Mouse (Mus musculus) forebrain, postnatal 0 days (tissue): ENCODE data around the gene Mrps31. TPM values are rescaled to one million over a fixed set of nuclear protein-coding genes. Genes with fewer than 3 reads are reported as not detected.

Experiments used
- ATAC-seq: fragments of 200-750 bp; cut with Nextera tagmentation; 2 replicates; pipeline ENCODE4 v1.8.0; 2017; ENCODE audit warnings: mild to moderate bottlenecking, moderate library complexity
- DNase-seq: peaks from one replicate; pipeline ENCODE4 v3.0.0-alpha.2; 2015
- H3K27ac ChIP-seq: fragments of 300-500 bp; sonication (generic); 2 replicates; pipeline ENCODE4 v1.5.1; 2014; ENCODE audit warnings: low read depth, mild to moderate bottlenecking, antibody characterized with exemption, low read length, moderate library complexity, mixed read lengths
- H3K27me3 ChIP-seq: fragments of 300-500 bp; sonication (generic); 2 replicates; pipeline ENCODE4 v1.6.1; 2014; ENCODE audit warnings: mild to moderate bottlenecking, low read length, mixed read lengths; ENCODE audit not compliant: insufficient read depth
- H3K36me3 ChIP-seq: fragments of 300-500 bp; sonication (generic); 2 replicates; pipeline ENCODE4 v1.6.1; 2014; ENCODE audit warnings: mild to moderate bottlenecking, moderate library complexity; ENCODE audit not compliant: insufficient read depth
- H3K4me1 ChIP-seq: fragments of 300-500 bp; sonication (generic); 2 replicates; pipeline ENCODE4 v1.6.1; 2014; ENCODE audit warnings: antibody characterized with exemption; ENCODE audit not compliant: insufficient read depth
- H3K4me2 ChIP-seq: fragments of 300-500 bp; sonication (generic); 2 replicates; pipeline ENCODE4 v1.6.1; 2014; ENCODE audit warnings: low read depth, mild to moderate bottlenecking, moderate library complexity
- H3K4me3 ChIP-seq: fragments of 300-500 bp; sonication (generic); 2 replicates; pipeline ENCODE4 v1.5.1; 2014; ENCODE audit warnings: low read depth, low read length, mixed read lengths
- H3K9ac ChIP-seq: fragments of 300-500 bp; sonication (generic); 2 replicates; pipeline ENCODE4 v1.6.1; 2014; ENCODE audit warnings: mild to moderate bottlenecking
- H3K9me3 ChIP-seq: fragments of 300-500 bp; sonication (generic); 2 replicates; pipeline ENCODE4 v1.6.1; 2016; ENCODE audit warnings: low read length
- CTCF ChIP-seq: sonication (generic); IDR thresholded peaks from 2 replicates; pipeline ENCODE4 v1.5.1; 2016; ENCODE audit warnings: antibody characterized with exemption, control low read depth, low read depth
- WGBS: fragments of 180-500 bp; shearing (Covaris S2); extraction: QIAGEN DNeasy Blood & Tissue Kit; methylation state at CpG from one replicate; pipeline ENCODE4 v1.1.7; 2014; 5-methylcytosine and 5-hydroxymethylcytosine counted together
- polyA plus RNA-seq: library from polyadenylated mRNA; unstranded; fragments of >200 nt; fragmentation: Nextera tagmentation; extraction: Ambion mirVana; gene quantifications from 2 replicates; pipeline ENCODE4 v1.2.1, GENCODE M21; 2015
- total RNA-seq: library from RNA; depleted of rRNA; stranded (reverse); fragments of >200 nt; gene quantifications from 2 replicates; pipeline ENCODE4 v1.2.3, GENCODE M21; 2014; rRNA removed

Gene Mrps31
- total and polyA plus RNA-seq, 2 experiments from 2014 or later, result 24.9 to 31.2 TPM

GRCm38 (mm10) chr8:22400593-22400992, 10.6 kb upstream of the Mrps31 start:
- Histone ChIP-seq H3K36me3 (no peaks in the 10 kb centered on the region), H3K4me3 (no peak overlapping the region), H3K9ac (no peak overlapping the region), H3K27ac (no peak overlapping the region), H3K27me3 (no peaks in the 10 kb centered on the region), H3K4me2 (no peak overlapping the region), H3K4me1 (peaks cover 6% of the 10 kb centered on the region; the same call in 1 of the 2 replicates), H3K9me3 (no peaks in the 10 kb centered on the region)
- ATAC-seq (no peak), DNase-seq (no peak)
- no peak for TF ChIP-seq CTCF
- 89% methylated on average over 4 of the region's 4 CpGs for WGBS

DNA sequence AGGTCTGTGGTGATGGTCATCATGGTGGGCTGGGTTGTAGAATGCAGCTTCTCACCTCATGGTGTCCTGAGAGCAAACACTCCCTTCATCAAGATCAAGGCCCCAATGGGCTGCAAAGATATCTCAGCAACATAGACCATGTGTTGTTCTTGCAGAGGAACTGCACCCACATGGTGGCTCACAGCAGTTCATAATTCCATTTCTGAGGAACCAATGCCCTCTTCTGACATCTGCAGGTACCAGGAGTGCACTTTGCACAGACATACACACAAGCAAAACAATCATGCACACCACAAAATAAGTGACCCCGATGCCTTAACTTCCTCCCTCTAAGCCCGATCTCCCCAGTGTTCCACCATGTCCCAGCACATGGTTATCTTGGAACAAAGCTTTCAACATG, 7.9 kb upstream of the Mrps31 start:
- TF ChIP-seq CTCF, result no peak; the same call in 1 of the 2 replicates
- DNase-seq (no peak), ATAC-seq (no peak)
- Histone ChIP-seq H3K27me3 (no peaks in the 10 kb centered on the region), H3K4me1 (no peaks in the 10 kb centered on the region), H3K9me3 (no peaks in the 10 kb centered on the region), H3K4me3 (no peak overlapping the region), H3K36me3 (no peaks in the 10 kb centered on the region), H3K27ac (no peak overlapping the region), H3K9ac (no peak overlapping the region), H3K4me2 (no peak overlapping the region)
- 95% methylated on average over 2 of the region's 2 CpGs for WGBS

DNA sequence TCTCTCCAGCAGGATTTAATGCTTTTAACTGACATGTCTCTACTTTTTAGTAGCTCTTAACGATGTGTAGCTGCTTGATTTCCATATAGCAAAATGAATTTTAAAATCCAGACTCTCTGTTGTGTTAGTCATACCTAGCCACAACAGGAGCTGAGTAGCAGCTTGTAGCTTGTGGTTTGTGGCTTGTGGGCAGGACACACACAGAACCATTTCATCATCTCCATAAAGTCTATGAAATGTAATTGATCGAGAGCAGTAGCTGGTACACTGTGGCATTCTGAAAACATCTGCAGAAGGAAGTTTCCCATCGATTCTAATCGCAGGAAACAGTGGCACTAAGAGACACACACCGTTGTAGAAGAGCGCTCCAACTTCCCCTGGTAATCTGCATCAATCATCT, 5.4 kb upstream of the Mrps31 start:
- Histone ChIP-seq H3K9ac (no peak overlapping the region), H3K4me1 (no peaks in the 10 kb centered on the region), H3K27ac (no peak overlapping the region), H3K27me3 (no peaks in the 10 kb centered on the region), H3K36me3 (no peaks in the 10 kb centered on the region), H3K4me3 (no peak overlapping the region), H3K9me3 (no peaks in the 10 kb centered on the region), H3K4me2 (no peak overlapping the region)
- no peak for ATAC-seq
- 73% methylated on average over 6 of the region's 6 CpGs for WGBS
- DNase-seq, result no peak
- TF ChIP-seq CTCF, result no peak

DNA sequence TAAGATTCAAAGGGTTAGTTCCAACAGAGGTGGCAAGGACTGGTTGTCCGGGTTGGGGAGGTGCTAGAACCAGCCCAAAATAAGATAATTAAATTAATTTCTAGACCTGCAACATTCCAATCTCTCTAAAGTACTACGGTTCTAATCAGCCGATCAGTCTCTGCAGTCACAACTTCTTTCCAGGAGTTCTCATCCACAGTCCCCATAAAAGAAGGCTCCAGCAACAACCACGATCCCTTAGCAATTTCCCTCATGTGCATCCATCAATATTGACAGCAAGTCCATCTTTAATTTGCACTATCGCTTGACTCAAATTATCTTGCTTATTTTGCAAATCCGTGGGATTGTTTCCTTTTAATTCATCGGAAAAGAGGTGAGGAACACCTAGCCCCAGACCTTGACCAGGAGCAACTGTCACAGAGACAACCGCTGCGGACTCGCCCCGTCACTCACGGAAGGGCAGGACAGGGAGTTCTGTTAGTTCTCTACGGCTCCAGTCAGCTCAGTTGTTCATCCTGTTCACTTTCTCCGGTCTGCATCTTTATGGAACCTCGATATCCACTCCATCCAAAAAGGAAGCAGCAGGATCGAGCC, 376 bp upstream of the Mrps31 start:
- H3K36me3 ChIP-seq, result no peaks in the 10 kb centered on the region
- no peaks in the 10 kb centered on the region for H3K27me3 ChIP-seq
- peak overlapping the region; percentile 83 for H3K4me2 ChIP-seq
- peak overlapping the region; percentile 92 for H3K4me3 ChIP-seq
- ATAC-seq (peak; percentile 5; the same call in 1 of the 2 replicates), DNase-seq (no peak)
- no peaks in the 10 kb centered on the region for H3K9me3 ChIP-seq
- H3K27ac ChIP-seq, result peak overlapping the region; percentile 82
- H3K9ac ChIP-seq, result peak overlapping the region; percentile 93
- WGBS, result 15% methylated on average over 16 of the region's 16 CpGs
- H3K4me1 ChIP-seq, result 0 out of 2 replicates have a peak, but pooled peaks cover 7% of the 10 kb centered on the region
- TF ChIP-seq CTCF, result no peak

GRCm38 (mm10) chr8:22411971-22412370, 810 bp downstream of the Mrps31 start:
- H3K36me3 ChIP-seq, result no peaks in the 10 kb centered on the region; the same call in 1 of the 2 replicates
- no peaks in the 10 kb centered on the region for H3K27me3 ChIP-seq
- 19% methylated on average over 8 of the region's 8 CpGs for WGBS
- peak overlapping the region; percentile 89; the same call in 1 of the 2 replicates for H3K27ac ChIP-seq
- DNase-seq (no peak), ATAC-seq (no peak)
- TF ChIP-seq CTCF, result no peak
- H3K9me3 ChIP-seq, result no peaks in the 10 kb centered on the region
- H3K4me2 ChIP-seq, result peak overlapping the region; percentile 83
- peak overlapping the region; percentile 93 for H3K9ac ChIP-seq
- peak overlapping the region; percentile 92 for H3K4me3 ChIP-seq
- 0 out of 2 replicates have a peak, but pooled peaks cover 7% of the 10 kb centered on the region for H3K4me1 ChIP-seq

Other genes starting within 250 kb of the Mrps31 start
- gene Nek3, start 244.9 kb upstream of the Mrps31 start, total RNA-seq, result 4.6 and 7.1 TPM in 2 replicates
- 4.3 and 5.9 TPM in 2 replicates for gene Nek3, start 244.9 kb upstream of the Mrps31 start, polyA plus RNA-seq
- 7.5 and 8.8 TPM in 2 replicates for gene Ckap2, start 225.5 kb upstream of the Mrps31 start, total RNA-seq
- 6.8 and 8.0 TPM in 2 replicates for gene Ckap2, start 225.5 kb upstream of the Mrps31 start, polyA plus RNA-seq
- gene Vps36, start 218.6 kb upstream of the Mrps31 start, total RNA-seq, result 38.3 and 42.9 TPM in 2 replicates
- gene Vps36, start 218.6 kb upstream of the Mrps31 start, polyA plus RNA-seq, result 24.6 and 36.7 TPM in 2 replicates
- gene Thsd1, start 184.0 kb upstream of the Mrps31 start, total RNA-seq, result 4.5 and 7.0 TPM in 2 replicates
- gene Thsd1, start 184.0 kb upstream of the Mrps31 start, polyA plus RNA-seq, result 5.2 and 5.6 TPM in 2 replicates
- not detected in 2 replicates for gene Tpte, start 127.9 kb upstream of the Mrps31 start, total RNA-seq
- not detected in 2 replicates for gene Tpte, start 127.9 kb upstream of the Mrps31 start, polyA plus RNA-seq
- 6.9 and 7.2 TPM in 2 replicates for gene Slc25a15, start 12.8 kb upstream of the Mrps31 start, total RNA-seq
- gene Slc25a15, start 12.8 kb upstream of the Mrps31 start, polyA plus RNA-seq, result 6.0 and 7.3 TPM in 2 replicates